Mouse (Mus musculus): Measurements from ENCODE around the gene Gm47996.

DNA sequence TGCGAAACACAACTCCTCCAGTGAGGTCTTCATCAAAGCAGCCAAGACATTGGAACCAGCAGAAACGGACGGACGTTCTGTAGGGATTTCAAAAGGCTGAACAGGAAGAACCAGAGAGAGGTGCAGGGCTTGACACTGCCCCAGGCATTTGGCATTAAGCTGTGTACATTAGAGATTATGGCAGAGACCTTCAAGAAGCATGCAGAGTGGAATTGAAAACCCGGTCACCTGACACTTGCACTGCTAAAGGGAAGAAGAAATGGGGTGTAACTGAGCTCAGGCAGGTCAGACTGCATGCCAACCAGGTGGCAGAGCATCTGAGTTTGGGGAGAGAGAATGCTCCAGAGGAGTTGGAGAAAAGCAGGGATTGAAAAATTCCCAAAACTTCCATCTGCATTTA is 45.5 kb downstream of the Gm47996 start:
- TF ChIP-seq POLR2A (IDR thresholded peaks at IDR 0.05; ENCODE audit: low read depth, low read length) (no peak), CTCF (IDR thresholded peaks at IDR 0.05; ENCODE audit: extremely low read depth, insufficient read length, insufficient replicate concordance, low read depth, low read length) (no peak)
